Mouse (Mus musculus): ENCODE data around the gene Adarb2.

Gene Adarb2

DNA sequence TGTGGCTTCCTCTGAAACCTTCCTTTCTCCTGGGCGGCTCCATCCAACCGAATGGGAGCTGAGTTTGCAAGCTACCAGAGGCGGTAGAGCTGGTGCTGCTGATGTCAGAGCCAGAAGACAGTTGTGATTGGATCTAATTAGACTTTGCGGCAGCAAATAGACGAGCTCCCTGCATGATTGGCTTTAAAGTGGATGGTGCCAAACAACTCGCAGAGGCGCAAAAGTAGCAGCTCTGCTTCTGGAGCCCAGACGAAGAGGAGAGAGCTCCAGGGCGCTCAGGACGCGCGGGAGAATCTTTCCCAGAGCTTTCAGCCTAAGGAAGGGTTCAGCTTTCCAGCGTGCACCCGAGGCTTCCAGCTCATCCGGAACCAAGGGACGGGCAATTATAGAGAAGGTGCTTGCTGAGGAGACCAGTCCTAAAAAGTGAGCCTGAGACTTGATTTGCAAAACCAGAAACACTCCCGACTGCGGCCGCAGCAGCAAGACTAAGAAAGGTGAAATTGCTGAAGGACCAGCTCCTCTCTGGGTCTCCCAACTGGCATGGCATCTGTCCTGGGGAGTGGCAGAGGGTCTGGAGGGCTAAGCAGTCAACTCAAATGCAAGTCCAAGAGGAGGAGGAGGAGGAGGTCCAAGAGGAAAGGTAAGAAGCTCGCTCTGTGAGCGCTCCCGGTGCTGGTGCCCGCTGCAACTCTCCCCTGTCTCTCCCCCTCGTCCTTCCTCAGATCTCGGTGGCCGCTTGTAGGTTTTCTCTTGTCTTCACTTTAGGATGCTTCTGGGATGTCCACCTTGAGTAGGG lies at the start of gene Adarb2:
Gene Adarb2 (plus strand): TSS at position 186 of the 796 bp plus-strand sequence.
- ATAC-seq (ENCODE audit: low TSS enrichment), result peak; percentile 97

DNA sequence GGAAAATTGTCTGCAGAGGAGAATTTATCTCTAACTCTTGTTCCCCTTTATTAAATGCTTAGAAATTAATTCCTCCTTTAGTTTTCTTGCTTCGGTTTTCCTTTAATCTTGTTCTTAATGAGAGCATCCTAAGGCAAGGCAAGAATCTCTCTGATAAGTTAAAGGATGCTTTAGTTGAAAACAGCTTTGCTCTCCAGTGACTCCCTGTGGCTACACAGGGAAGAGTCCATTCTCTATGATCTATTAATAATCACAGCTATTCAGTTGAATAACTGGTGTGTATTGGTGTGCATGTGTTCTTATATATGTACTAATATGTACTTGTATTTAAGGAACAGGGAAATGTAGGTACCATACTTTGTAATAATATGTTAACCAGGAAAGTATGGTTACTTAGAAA lies 28.9 kb upstream of the Adarb2 start:
- peak; percentile 91 for ATAC-seq (ENCODE audit: low TSS enrichment)

- ATAC-seq (ENCODE audit: low TSS enrichment), result no peak
Observed at GRCm38 (mm10) chr13:8191977-8192376, 10.7 kb upstream of the Adarb2 start.

GRCm38 (mm10) chr13:8199186-8199880 lies 3.3 kb upstream of the Adarb2 start:
- ATAC-seq (ENCODE audit: low TSS enrichment), result no peak

- peak; percentile 42; the same call in 1 of the 2 replicates for ATAC-seq (ENCODE audit: low TSS enrichment)
Observed at GRCm38 (mm10) chr13:8203477-8203813, 779 bp downstream of the Adarb2 start.

DNA sequence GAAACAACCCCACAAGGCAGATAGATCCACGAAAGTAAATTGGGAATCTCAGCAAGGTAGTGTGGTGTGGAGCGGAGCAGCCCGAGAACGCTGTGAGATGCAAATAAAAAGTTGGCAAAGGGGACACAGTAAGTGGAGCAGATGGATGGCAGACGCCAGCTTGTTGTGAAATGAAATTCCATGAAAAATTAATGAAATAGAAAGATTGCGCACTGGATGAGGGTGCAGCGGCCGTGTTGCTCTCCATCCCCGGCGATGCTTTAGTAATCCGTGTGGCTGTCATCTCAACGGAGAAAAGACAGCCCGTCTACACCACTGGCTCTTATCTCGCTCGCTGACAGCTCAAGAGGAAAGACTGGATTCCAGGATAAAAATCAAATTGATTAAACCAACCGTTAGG lies 4.7 kb downstream of the Adarb2 start:
- no peak for ATAC-seq (ENCODE audit: low TSS enrichment)

GRCm38 (mm10) chr13:8210776-8211175 lies 8.1 kb downstream of the Adarb2 start:
- no peak for ATAC-seq (ENCODE audit: low TSS enrichment)

- ATAC-seq (ENCODE audit: low TSS enrichment), result no peak
Observed at GRCm38 (mm10) chr13:8238871-8239270, 36.2 kb downstream of the Adarb2 start.

GRCm38 (mm10) chr13:8248016-8248667 lies 45.5 kb downstream of the Adarb2 start:
- ATAC-seq (ENCODE audit: low TSS enrichment), result no peak

DNA sequence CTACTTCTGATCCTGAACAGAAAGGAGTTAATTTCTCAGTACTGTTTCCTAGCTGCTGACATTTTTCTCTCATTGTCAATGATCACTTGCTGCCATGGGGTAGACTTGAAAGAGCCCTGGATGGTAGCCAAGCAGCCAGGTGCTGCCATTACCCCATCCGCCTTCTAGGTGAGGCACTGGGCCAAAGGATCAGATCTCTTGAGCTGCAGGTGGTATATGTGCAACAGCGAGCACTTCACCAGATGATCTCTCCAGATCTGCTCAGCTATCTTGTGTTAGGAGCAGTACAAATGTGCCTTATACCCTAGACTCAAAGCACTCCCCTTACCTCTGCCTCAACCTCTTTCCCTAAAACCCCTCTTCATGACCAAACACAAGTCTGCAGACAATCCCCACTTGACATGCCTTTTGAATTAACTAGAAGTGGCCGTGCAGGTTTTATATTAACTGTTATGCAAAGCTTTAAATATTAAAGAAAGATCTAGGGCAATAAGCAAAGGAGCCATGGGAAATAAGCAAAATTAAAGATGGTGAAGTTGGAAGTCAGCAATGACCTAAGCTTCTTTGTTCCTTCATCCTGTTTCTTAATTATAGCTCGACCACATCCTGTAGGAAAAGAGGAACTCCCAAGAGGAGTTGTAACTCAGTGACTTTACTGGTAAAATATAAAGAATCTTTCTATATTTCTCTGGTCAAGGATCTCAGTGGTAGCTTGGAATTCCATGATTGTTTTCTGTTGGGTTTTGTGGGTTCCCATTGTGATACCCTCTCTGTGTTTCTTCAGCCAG lies 69.7 kb downstream of the Adarb2 start:
- ATAC-seq (ENCODE audit: low TSS enrichment), result no peak

- no peak for ATAC-seq (ENCODE audit: low TSS enrichment)
Observed at GRCm38 (mm10) chr13:8283116-8283515, 80.5 kb downstream of the Adarb2 start.

DNA sequence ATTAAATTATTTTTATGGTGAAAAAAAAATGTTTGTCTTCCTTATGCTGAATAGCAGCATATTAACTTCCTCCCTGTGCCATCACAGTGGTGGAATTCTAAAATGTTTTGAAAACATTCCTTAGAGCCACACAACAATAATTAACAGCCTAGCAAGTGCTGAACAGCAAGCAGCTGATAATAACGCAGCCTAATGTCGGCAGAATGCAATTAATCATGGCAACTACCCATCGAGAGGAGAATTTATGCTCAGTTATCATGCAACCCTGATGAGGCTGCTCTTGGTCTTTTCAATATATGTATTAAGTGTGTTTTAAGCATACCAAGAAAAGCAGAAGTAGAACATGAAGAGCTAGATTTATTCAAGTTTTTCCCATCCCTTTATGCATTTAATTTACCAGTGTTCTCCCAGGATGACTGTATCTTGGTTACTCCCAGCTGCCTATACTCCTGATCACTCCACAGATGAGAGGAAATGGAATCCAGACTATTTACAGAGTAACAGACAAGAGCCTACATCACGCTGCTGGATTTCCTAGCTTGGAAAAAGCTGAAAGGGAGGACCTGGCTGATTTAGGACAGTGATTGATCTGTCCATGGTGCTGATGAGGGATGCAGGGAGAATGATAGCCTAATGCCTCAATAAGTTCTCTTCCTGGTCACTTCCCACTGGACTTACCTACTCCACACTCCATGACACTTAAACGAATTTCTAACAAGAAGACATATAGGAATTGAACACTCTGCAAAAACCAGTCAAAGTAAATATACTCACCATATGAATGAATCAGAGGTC lies 113.9 kb downstream of the Adarb2 start:
- ATAC-seq (ENCODE audit: low TSS enrichment), result no peak

- no peak for ATAC-seq (ENCODE audit: low TSS enrichment)
Observed at GRCm38 (mm10) chr13:8333589-8334455, 131.2 kb downstream of the Adarb2 start.

DNA sequence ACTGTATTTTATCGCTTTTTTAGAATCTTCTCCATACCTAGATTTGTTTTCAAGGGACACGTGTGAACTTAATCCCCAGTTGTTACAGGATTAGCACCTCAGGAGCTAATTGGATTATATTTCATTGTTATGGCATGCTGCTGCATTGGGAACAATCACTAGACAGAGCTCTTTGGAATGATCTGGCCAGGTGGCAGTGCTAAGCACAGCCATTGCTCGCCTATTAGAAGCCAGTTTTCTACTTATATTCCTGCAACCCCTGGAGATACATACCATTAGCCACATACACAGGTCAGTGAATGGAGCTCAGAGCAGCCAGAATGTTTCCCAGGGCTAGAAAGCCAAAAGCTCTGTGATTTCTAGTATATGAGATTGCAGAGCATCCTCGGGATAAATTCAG lies 131.9 kb downstream of the Adarb2 start:
- no peak for ATAC-seq (ENCODE audit: low TSS enrichment)

DNA sequence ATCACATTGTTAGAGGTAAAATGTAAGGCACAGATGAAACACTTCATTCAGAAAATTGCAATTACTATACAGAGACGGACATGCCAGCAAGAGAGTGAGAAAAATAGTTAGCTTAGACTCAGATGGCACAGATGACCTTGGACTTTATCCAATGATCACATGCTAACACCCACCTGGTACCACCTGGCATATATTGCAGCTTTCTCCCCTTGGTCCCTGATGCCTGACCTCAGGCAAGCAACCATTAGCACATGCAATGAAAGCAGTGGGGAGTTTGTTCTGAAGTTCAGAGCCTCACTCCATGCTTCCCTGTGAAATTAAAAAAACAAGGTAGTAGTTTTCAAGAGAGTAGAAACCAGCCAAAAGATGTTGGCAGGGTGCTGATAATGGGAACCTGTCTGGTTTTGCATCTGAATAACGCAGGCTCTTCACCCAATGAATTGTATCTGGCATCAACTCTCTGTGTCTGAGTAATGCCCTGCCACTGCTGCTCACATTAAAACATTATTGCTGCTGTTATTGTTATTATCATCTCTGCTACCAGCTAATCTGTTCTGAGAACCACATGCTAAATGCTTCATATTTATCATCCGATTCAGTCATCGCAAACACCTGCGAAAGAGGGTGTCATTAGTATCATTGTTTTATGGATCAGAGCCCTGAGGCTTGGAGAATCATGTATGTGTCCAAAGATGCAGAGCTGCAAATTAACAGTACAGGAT lies 138.6 kb downstream of the Adarb2 start:
- no peak for ATAC-seq (ENCODE audit: low TSS enrichment)

DNA sequence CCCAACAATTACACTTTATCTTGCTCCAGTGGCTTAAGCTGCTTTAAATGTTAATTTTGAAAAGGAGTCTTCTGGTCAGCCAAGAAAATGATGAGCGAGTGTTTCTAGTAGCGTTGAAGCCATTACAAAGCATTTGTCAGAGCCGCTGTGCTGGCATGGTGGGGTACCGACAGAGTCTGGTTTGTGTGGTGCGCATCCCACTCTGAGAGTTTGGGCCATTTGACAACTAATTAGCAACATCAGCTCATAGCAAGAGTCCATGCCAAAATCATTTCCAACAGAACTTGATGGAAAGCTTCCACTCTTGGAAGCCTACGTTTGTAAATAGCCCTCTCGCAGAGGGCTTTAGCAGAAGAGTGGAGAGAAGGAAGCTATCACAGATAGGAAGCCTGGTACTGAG lies 144.5 kb downstream of the Adarb2 start:
- no peak for ATAC-seq (ENCODE audit: low TSS enrichment)

DNA sequence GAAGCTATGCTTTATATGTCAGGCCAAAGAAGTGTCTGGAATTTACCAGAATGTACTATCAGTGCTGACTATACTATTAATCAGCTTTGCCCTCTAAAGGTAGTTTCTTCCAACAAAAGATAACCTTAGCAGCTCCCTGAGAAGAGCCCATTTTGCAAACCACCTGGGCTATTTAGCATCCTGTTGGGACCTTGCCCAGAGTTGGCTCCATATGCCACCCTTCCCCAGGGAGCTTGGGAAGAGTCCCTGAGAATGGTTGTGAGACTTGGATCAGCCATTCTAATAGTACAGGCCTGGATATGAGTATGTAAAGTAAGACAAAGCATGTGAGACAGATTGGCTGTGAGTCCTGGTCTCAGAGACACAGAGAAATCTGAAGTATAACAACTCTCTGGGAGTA lies 149.7 kb downstream of the Adarb2 start:
- no peak for ATAC-seq (ENCODE audit: low TSS enrichment)

DNA sequence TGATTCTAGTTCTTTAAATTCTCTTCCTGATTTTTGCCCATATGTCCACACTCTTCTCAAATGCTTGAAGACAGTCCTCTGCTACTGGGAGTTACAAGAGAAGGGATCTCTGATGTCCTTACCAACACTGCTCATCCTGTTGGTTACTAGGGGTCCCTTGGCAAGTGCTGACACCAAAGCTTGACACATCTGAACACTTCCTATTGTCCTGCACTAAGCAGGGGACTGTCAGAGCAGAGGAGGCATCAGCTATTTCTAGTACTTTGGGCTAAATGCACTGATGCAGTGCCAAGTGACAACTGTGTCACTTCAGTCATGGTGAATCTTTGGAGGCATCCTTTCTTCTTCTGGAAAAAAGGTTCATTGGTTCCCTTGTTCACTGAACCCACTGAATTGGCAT lies 150.3 kb downstream of the Adarb2 start:
- no peak for ATAC-seq (ENCODE audit: low TSS enrichment)

GRCm38 (mm10) chr13:8365523-8365922 lies 162.9 kb downstream of the Adarb2 start:
- no peak for ATAC-seq (ENCODE audit: low TSS enrichment)

- no peak for ATAC-seq (ENCODE audit: low TSS enrichment)
Observed at GRCm38 (mm10) chr13:8366087-8366486, 163.4 kb downstream of the Adarb2 start.

All from frontal cortex, adult (tissue).